Mouse (Mus musculus) lung, adult 2 months (tissue): Measurements from ENCODE around the gene Fam213a.

Source experiments
- CTCF ChIP-seq: fragments of 200-500 bp; IDR thresholded peaks from 2 replicates; pipeline ENCODE4 v1.5.1; 2011; ENCODE audit warnings: mild to moderate bottlenecking, low read length, control low read depth; ENCODE audit not compliant: insufficient read depth
- POLR2A ChIP-seq: fragments of 200-500 bp; IDR thresholded peaks from 2 replicates; pipeline ENCODE4 v1.6.1; 2011; ENCODE audit warnings: low read depth, mild to moderate bottlenecking, control low read depth, low read length, borderline replicate concordance; ENCODE audit errors: extremely low read depth

- TF ChIP-seq CTCF (no peak), POLR2A (no peak)
Observed at GRCm38 (mm10) chr14:40979723-40980122, 33.9 kb downstream of the Fam213a start.
